Mouse (Mus musculus): Measurements from ENCODE around the gene Hnrnpdl.

Hnrnpdl gene

GRCm38 (mm10) chr5:100047143-100047640, 7.7 kb upstream of the Hnrnpdl start:
- DNase-seq (ENCODE audit: low read depth, low spot score): peak; percentile 77

GRCm38 (mm10) chr5:100046096-100046495, 6.6 kb upstream of the Hnrnpdl start:
- no peak for DNase-seq (ENCODE audit: low read depth, low spot score)

DNA sequence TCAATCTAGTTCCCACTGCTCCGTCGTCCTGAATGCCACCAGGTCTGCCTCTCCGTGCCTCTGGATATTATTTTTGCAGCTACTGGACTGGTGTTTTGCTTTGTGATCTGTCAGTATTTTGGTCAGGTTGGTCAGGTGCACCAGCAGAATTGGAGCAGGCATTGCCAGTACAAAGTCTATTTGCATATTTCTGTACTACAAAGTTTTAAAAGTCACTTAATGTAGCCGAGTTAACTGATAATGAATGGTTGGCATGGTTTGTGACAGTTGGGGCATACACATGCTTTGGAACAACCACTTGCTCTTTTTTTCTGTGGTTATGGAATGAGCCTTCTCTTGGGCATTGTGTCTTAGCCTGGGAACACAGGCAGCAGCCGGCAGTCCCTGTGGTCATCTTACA, 5.2 kb upstream of the Hnrnpdl start:
- no peak for DNase-seq (ENCODE audit: low read depth, low spot score)

GRCm38 (mm10) chr5:100044030-100044429, 4.6 kb upstream of the Hnrnpdl start:
- peak; percentile 95 for DNase-seq (ENCODE audit: low read depth, low spot score)

DNA sequence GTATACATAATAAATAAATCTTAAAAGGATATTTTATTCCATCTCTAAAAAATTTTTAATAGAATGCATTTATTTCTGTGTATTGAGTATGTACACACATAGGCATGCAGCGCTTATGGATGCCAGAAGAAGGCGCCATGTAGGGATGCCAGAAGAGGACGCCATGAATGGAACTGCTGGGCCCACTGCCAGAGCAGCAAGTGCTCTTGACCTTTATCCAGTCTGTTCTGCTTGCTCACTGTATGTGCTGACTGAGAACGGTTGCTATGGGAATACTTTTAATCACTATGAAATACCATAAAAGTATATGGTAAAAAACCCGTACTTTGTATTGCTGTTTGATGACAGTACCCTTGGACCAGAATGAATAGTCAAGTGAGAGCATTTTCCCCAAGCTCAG, 3.9 kb upstream of the Hnrnpdl start:
- peak; percentile 62 for DNase-seq (ENCODE audit: low read depth, low spot score)

DNA sequence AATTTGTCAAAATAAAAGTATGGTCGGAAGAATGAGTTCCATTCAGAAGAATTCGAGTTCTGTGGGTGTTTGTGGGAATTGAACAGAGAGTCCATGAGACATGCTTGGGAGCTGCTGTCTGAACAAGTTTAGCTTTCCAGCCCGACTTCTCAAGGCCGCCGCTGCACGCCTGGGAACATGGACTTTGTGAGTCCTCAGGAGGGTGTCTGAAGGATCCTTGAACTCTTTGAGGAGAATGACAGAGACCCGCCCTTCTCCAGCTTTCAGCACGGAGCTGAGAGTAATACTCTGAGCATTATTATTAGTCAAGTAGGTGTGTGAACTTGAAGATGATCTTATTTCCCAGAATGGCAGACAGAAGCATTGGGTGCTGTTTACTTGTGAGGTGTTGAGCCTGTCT, 3.0 kb upstream of the Hnrnpdl start:
- DNase-seq (ENCODE audit: low read depth, low spot score): no peak

DNA sequence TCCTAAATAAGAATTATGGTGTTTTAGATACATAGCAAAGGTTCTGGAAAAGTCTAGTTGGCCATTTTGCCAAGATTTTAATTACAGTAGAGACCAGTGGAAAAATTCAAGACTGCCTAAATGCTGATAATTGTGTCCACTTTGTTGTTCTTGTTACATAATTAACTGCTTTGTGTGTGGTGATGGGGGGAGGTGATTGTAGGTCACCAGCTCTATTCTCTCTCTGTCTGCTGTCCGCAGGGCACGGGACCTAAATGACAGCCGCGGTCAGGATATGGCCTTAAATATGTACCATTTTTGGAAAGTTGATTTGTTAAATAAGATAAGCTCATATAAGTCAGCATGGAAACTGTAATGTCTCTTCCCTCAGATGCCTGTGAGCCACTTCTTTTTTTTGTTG, 1.8 kb upstream of the Hnrnpdl start:
- no peak for DNase-seq (ENCODE audit: low read depth, low spot score)

DNA sequence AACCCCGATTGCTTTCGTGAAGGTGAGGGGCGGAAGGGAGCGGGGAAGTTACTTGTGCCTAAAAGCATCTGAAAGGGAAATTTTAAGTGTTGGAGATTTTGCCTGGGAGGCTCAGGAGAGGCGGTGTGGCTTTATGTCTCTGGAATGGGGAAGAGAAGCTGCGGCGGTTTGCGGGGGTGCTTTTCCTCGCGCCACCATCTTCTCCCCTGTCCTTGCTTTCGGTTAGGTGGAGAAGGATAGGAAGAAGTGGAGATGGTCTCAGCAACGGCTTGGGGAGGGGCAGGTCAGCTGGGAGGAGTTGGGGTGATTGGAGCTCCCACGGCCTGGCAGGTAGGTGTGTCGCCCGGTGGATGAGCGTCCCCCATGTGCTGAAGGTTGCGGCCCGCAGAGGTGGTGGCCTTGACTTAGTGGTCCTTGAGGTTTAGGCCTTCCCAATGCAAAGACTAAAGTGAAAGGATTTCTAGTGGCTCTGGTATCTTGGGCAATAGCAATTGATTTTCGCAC, 869 bp upstream of the Hnrnpdl start:
- peak; percentile 62 for DNase-seq (ENCODE audit: low read depth, low spot score)

- DNase-seq (ENCODE audit: low read depth, low spot score): peak; percentile 88
Measured at GRCm38 (mm10) chr5:100038714-100039601, 506 bp downstream of the Hnrnpdl start.

GRCm38 (mm10) chr5:100037965-100038713, 1.3 kb downstream of the Hnrnpdl start:
- DNase-seq (ENCODE audit: low read depth, low spot score): peak; percentile 77

- DNase-seq (ENCODE audit: low read depth, low spot score): peak; percentile 73
Measured at GRCm38 (mm10) chr5:100036681-100037080, 2.8 kb downstream of the Hnrnpdl start.

DNA sequence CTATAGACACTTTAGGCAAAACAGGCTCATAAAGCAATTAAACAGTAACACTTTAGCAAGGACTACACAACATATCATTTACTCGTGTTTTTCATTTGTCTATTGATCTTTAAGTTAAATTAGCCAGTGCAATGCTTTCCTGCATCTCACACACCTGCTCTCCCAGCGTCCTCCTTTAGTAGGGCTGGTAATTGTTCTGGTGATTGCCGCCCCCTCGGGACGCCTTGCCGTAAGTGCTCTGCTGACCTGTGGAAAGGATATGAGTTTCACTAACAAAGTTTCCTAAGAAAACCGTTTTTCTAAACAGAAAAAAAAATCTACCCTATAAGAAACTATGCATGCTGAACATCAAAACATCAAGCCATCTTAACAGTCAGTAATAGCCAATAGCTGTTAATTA, 3.5 kb downstream of the Hnrnpdl start:
- DNase-seq (ENCODE audit: low read depth, low spot score): peak; percentile 46

DNA sequence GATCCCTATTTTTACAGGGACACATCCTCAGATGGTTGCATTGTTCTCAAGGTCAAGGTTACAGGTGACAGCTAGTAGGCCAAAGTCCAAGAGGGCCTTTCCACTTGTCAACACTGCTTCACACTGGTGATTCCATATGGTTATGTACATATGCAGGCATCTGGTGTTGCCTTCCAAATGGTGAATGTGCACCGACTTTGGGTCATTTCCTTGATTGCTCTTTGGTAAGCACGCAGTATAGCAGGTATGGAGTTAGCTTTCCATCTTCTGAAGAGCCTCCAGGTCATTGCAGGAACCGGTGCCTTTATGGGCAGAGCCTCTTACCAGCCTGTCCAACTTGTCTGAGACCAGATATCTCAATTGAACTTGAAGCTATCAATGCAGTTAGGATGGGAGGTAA, 6.8 kb downstream of the Hnrnpdl start:
- DNase-seq (ENCODE audit: low read depth, low spot score): peak; percentile 33

- DNase-seq (ENCODE audit: low read depth, low spot score): peak; percentile 52
Measured at GRCm38 (mm10) chr5:100032107-100032506, 7.4 kb downstream of the Hnrnpdl start.

GRCm38 (mm10) chr5:100030069-100030468, 9.4 kb downstream of the Hnrnpdl start:
- DNase-seq (ENCODE audit: low read depth, low spot score): no peak

DNA sequence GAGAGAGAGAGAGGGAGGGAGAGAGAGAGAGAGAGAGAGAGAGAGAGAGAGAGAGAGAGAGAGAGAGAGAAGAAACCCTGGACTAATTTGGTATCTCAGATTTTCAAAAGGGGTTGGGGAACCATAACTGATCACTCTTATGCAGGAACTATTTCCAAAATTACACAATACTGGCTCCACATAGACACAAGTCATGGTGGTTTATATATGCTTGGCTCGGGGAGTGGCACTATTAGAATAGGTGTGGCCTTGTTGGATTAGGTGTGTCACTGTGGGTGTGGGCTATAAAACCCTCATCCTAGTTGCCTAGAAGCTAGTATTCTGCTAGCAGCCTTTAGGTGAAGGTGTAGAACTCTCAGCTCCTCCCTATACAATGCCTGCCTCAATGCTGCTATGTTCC, 14.6 kb downstream of the Hnrnpdl start:
- no peak for DNase-seq (ENCODE audit: low read depth, low spot score)

DNA sequence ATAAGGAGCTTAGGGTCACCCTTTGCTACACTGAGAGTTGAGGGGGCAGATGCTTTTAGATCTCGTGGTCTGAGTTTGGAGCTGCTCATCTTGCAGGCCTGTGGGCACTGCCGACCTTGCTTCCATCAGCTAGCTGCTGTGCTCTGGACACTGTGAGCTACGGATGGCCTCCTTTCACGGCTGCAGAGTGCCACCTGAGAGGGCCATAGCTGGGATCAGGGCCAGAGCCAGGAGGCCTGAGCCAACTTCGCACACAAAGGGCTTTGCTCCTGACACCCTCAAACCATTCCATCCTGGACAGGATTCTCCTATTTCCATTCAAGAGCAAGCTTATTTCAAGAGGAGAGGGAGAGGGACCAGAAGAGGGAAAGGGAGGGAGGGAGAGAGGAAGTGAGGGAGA, 15.1 kb downstream of the Hnrnpdl start:
- DNase-seq (ENCODE audit: low read depth, low spot score): no peak

- no peak for DNase-seq (ENCODE audit: low read depth, low spot score)
Measured at GRCm38 (mm10) chr5:100020089-100020488, 19.4 kb downstream of the Hnrnpdl start.

DNA sequence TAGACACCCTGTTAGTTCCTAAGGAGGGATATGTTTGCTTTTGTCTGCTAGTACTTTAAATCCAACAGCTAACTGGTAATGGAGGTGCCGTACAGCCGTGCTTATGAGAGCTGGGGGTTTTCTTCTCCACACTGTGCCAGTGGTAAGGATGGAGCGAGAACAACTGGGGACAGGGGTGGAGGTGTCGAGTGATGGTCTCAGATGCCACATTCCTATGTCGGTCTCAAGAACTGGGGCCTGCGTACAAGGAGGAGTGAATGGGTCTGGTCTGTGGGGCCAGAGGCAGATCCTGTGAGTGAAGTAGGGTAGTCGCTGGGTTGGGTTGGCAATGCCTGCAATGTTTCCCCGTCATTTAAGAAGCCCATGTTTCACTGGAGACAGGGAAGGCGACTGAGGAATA, 26.9 kb downstream of the Hnrnpdl start:
- no peak for DNase-seq (ENCODE audit: low read depth, low spot score)

- DNase-seq (ENCODE audit: low read depth, low spot score): peak; percentile 50
Measured at GRCm38 (mm10) chr5:100008485-100008884, 31.0 kb downstream of the Hnrnpdl start.

GRCm38 (mm10) chr5:100007040-100007375, 32.5 kb downstream of the Hnrnpdl start:
- peak; percentile 85 for DNase-seq (ENCODE audit: low read depth, low spot score)

GRCm38 (mm10) chr5:100006324-100007039, 33.0 kb downstream of the Hnrnpdl start:
- no peak for DNase-seq (ENCODE audit: low read depth, low spot score)

All from ES-CJ7 (cell line).